Mouse (Mus musculus) heart, postnatal 0 days (tissue): Measurements from ENCODE around the gene Tbx10.

Experiments
- CTCF ChIP-seq: IDR thresholded peaks from 2 replicates; pipeline ENCODE4 v1.5.1; 2016; ENCODE audit warnings: antibody characterized with exemption, control low read depth, low read depth
- EP300 ChIP-seq: IDR thresholded peaks from 2 replicates; pipeline ENCODE4 v1.6.1; 2016; ENCODE audit warnings: antibody characterized with exemption, low read depth

GRCm38 (mm10) chr19:3991966-3992365, 586 bp upstream of the Tbx10 start:
- TF ChIP-seq CTCF, result no peak
- no peak for TF ChIP-seq EP300
